Mouse (Mus musculus) fibroblast of lung, adult 2 months (primary cell): ENCODE results near the gene Apbb1ip.
A peak's percentile ranks its signal among the peaks of the same experiment; 100 is the strongest.

Source experiments
- DNase-seq: peaks from one replicate; pipeline ENCODE4 v3.0.0-alpha.2; 2011; ENCODE audit warnings: low read depth

The Apbb1ip gene

DNA sequence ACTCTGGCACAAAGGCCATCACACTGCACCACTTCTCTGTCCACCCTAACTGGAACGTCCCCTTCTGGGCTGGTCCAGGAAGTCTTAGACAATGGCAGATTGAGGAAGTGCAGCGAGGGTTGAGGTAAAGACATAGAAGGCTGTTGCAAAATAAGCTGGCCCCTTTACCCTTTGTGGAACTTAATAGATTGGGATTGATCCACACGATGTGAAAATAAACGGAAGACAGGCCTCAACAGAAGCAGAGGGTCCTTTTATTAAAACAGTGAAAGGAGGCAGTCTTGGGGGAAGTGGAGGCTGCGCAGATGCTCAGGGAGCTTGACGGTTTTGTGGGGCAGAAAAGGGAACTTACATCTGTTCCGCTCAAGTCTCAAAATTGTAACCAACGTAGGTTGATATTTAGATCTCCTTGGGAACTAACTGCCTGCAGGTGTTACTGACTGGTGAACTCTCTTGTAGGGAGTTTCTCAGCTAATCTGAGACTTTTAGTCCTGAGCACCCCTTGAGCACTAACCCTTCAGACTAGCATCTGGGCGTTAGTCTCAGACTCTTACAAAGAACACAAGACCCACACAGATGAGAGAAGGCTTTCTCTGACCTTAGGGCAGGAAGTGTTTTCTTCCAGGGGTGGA is at the start of gene Apbb1ip:
Gene Apbb1ip (plus strand): TSS at position 546 of the 632 bp plus-strand sequence.
- no peak for DNase-seq

GRCm38 (mm10) chr2:22727113-22727512 is 46.8 kb upstream of the Apbb1ip start:
- DNase-seq: no peak

GRCm38 (mm10) chr2:22736134-22736533 is 37.8 kb upstream of the Apbb1ip start:
- DNase-seq: no peak

DNA sequence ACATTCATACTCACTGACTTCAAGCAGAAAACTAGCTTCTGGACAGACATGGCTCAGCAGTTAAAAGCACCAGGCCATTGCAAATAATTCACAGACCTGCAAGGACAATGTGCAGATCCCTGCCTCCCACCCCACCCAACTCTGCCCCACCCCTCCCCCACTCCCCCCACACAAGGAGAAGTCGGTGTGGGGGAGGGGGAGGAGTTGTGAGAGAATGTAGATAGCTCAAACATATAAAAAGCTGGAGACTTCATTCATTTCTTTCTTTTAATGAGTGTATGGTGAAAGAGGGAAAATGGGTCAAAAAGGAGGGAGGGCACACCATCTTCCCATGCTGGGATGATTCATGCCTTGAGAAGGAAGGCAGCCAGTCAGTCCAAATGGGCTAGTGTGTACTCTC is 34.5 kb upstream of the Apbb1ip start:
- no peak for DNase-seq

GRCm38 (mm10) chr2:22740441-22740840 is 33.5 kb upstream of the Apbb1ip start:
- no peak for DNase-seq

DNA sequence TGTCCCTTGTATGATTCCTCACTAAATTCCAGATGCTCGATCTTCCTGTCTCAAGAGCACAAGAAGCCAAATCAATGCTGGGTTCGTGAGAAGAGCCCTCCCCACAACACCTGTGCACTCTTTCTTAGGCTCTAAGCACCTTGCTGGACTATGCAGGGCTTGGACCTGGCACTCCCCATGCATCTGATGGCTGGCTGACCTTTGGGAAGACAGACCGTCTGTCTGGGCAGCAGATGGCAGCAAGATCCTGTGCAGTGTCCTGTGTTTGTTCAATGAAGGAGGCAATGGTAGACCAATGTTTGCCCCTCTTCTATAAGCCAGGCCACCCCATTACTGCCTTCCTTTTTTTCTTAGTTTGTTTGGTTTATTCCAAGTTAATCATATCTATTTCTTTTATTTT is 32.7 kb upstream of the Apbb1ip start:
- no peak for DNase-seq

- DNase-seq: no peak
Observed at GRCm38 (mm10) chr2:22744121-22744761, 29.7 kb upstream of the Apbb1ip start.

DNA sequence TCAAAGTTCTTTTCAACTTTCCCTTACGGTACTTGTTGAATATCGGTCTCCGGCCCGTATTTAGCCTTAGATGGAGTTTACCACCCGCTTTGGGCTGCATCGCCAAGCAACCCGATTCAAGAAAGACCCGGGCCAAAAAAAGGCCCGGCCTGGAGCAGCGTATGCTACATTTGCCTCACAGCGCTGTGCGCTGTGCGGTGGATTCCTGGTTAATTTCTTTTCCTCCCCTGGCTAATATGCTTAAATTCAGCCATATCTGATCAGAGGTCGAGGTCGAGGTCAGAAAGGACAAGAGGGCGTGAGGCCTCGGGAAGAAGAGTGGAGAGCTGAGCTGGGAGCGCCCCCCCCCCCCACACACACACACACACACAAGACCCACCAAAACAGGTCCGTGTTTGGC is 29.0 kb upstream of the Apbb1ip start:
- DNase-seq: no peak

DNA sequence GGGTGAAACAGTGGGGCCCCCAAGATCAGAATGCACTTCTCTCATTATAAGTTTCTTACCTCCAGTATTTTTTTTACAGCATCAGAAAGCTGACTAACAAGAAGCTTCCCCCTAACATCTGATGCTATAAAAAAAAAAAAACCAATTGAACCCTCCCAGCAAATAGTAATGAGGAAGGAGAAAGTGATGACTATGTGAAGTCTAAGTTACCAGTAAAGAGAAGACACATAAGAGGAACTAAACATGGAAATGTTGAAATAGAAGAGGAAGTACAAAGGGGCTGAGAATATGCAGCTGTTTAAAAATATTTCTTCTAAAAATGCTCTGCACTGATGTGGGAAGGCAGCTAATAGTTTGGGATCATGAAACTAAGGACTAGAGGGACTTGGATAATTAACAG is 27.1 kb upstream of the Apbb1ip start:
- DNase-seq: no peak

- no peak for DNase-seq
Observed at GRCm38 (mm10) chr2:22747941-22748340, 26.0 kb upstream of the Apbb1ip start.

DNA sequence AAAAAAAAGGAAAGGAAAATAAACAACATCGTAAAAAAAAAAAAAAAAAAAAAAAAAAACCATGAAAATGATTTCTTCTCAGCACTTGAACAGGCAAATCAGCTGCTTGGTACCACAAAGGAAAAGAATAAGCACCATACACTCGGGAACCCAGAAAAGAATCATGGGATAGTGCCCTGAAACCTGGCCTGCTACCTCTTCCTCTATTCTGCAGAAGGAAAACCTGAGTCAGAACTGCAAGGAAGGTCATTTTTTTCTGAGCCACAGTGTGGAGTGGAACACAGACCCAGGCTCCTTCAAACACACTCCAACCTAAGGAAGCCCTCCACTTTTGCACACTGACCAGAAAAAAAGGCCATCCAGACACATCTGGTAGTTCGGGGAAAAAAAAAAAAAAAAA is 24.1 kb upstream of the Apbb1ip start:
- DNase-seq: no peak

- no peak for DNase-seq
Observed at GRCm38 (mm10) chr2:22752492-22752891, 21.4 kb upstream of the Apbb1ip start.

DNA sequence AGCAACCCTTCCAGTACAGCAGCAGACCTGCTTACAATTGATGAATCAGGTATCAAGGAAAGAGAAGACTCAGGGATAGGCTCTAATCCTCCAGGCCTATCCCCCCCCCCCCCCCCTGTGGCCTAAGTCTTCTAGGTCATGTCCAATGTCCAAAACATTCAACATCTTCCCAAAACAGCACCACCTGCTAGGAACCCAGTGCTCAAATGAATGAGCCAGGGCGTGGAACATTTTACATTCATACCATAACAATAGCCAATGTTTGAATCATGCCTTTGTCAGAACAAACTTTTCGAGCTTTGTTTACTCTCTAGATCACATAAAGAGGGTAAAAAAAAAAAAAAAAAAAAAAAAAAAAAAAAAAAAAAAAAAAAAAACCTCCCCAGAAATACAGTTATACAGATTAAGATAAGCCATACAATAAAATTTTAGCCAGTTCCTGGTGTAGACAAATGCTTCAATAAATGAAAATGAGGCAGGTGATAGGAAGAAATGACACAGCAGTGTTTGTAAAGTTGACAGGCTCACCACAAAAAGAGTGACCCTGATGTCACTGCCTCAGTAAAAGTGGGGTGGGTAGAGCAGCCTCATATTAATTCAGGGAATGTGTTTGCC is 20.3 kb upstream of the Apbb1ip start:
- no peak for DNase-seq

DNA sequence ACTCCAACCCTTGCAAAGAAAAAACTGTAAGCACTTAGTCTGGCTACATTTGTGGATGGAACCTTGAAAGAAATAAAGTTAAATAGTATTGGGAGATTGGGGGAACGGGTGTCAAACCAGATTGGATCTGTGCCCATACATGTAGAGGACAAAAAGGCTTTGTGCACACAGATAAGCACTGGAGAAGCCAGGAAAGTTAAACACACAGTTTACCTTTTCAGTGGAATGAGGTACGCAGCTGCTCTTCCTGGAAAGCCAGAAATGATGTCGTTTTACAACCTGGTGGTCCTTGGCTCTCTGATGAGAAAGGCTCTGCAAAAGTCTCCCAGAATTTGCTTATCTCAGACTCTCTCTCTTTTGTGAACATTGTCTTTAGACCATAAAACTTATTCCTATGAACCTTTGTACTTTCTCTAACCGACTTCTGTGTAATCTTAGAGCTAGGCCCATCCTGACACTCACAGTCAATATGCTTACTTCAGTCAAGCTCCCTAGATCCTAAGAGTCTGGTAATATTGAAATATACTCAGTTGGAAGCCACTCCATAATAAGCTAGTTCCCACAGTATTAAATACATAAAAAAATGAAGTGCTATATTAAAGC is 19.6 kb upstream of the Apbb1ip start:
- DNase-seq: no peak

DNA sequence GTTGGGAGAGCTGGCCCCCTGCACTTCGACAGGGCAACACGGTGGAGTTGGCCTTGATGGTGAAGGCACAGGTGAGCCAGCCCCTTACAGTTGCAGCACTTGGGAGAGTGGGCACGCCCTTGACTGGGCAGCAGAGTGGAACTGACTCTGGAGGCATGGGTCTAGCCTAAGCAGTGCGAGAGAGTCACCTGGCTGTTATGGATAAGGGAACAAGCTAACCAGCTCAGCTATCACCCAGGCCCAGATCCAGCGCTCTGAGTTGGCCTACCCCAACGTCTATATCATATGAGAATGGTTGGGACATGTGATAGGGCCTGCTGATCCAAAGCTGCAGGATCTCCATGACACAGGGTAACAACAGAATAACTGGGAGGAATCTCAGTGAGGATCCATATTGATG is 18.3 kb upstream of the Apbb1ip start:
- no peak for DNase-seq

- DNase-seq: peak; percentile 54
Observed at GRCm38 (mm10) chr2:22758310-22758972, 15.5 kb upstream of the Apbb1ip start.

DNA sequence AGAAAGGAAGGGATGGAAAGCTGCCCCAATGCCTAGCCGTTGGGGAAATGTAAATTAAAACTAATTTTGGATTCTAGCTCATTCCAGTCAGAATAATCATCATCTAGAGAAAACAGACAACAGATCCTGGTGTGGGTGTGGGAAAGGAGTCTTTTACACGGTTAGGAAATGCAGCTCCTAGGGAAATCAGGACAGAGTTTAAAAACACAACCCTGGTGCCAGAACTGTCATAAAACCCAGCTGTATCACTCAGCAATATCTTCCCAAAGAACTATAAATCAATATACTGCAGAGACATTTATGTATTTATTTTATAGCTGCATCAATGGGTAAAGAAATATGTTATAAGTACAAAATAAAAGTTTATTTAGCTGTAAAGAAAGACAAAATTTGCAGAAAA is 13.4 kb upstream of the Apbb1ip start:
- DNase-seq: no peak

GRCm38 (mm10) chr2:22761103-22761521 is 12.8 kb upstream of the Apbb1ip start:
- no peak for DNase-seq

DNA sequence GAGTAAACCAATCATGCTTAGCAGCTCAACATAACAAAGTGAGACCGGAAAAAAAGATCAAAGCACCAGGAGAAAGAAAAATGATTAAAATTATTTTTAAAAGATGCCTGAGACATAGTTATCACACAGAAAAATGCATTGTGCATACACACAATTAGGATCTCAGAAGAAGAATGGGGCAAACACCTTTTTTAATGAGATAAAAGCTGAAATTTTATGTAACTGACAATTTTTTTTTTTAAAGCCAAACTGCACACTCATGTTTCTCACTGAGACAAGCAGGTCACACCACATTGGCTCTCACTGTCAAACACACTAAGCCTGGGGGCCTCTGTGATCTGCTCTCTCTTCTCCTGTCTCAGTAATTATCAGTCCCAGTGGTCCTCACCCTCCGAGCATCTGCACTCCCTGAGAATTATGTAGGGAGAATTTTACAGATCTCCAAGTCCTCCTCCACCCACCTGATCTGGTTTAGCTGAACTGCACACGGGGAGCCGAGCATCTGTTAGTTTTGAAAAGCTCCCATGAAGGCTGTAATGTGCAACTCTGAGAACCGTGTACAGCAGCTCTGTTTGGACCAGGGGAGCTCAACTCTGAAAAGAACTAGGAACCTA is 9.0 kb upstream of the Apbb1ip start:
- DNase-seq: no peak

- DNase-seq: peak; percentile 44
Observed at GRCm38 (mm10) chr2:22771311-22771710, 2.6 kb upstream of the Apbb1ip start.

- no peak for DNase-seq
Observed at GRCm38 (mm10) chr2:22774181-22774751, 372 bp downstream of the Apbb1ip start.

DNA sequence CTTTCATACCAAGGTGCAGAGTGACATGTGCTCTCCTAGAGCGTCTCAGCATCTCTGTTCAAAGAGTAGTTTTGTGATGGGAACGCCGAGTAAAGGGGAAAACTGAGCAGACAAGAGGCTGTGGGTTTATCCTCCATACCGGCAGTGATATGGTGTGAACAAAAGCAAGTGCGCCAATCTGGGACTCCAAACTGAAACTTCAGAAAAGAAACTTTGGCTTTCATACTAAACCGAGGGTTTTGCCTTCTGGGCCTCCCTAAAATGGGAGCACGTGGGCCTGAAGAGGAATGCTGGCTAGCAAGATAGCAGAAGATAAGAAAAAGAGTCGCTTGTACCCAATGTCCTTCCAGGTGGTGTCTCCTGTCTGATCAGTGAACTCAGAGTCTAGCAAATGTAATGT is 1.3 kb downstream of the Apbb1ip start:
- DNase-seq: no peak
